Mouse (Mus musculus): Measurements from ENCODE around the gene Rrn3. TPM values are rescaled to one million over a fixed set of nuclear protein-coding genes. Genes with fewer than 3 reads are reported as not detected.

Rrn3 gene
- polyA plus RNA-seq, 2 experiments: 24.2 to 43.1 TPM

DNA sequence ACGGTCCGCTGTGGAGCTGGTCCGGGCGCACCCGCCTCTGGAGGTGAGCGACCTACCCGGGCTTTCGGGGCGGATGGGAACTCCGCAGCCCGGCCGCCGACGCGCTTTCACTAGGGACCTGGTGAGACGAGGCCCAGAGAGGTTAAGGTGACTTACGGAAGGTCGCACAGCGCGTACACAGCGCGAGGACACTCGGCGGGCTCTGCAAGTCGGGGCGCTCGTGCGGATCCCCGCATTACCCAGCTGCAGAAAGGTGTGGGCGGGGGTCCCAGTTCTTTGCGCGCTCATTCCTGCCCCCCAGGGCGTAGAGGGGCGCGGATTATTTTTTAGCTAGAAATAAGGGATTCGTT lies 38.9 kb downstream of the Rrn3 start:
- Histone ChIP-seq H3K36me3 (ENCODE audit: control insufficient read depth, insufficient read depth, low read length) (peaks cover 15% of the 10 kb centered on the region), H3K27me3 (ENCODE audit: control insufficient read depth, insufficient read depth, low read length) (no peaks in the 10 kb centered on the region), H3K4me1 (ENCODE audit: control insufficient read depth, insufficient read depth, low read length) (peaks cover 8% of the 10 kb centered on the region; the same call in 1 of the 2 replicates), H3K4me3 (replicated peaks; ENCODE audit: low read length) (peak overlapping the region; percentile 82), H3K27ac (replicated peaks; ENCODE audit: low read depth, low read length) (peak overlapping the region; percentile 96), H3K9ac (ENCODE audit: low read depth, low read length, severe bottlenecking) (peak overlapping the region; percentile 92), H3K9me3 (ENCODE audit: control insufficient read depth, low read length) (no peaks in the 10 kb centered on the region), H3K4me2 (replicated peaks; ENCODE audit: low read depth, low read length, severe bottlenecking) (peak overlapping the region; percentile 59)
- TF ChIP-seq POLR2A (IDR thresholded peaks at IDR 0.05; ENCODE audit: borderline replicate concordance, extremely low read depth, insufficient read depth, insufficient read length): no peak
- 1% methylated on average over 22 of the region's 36 CpGs for WGBS
- DNase-seq (ENCODE audit: low spot score) (no peak), ATAC-seq (ENCODE audit: low FRiP score, low read depth) (peak; percentile 29)

DNA sequence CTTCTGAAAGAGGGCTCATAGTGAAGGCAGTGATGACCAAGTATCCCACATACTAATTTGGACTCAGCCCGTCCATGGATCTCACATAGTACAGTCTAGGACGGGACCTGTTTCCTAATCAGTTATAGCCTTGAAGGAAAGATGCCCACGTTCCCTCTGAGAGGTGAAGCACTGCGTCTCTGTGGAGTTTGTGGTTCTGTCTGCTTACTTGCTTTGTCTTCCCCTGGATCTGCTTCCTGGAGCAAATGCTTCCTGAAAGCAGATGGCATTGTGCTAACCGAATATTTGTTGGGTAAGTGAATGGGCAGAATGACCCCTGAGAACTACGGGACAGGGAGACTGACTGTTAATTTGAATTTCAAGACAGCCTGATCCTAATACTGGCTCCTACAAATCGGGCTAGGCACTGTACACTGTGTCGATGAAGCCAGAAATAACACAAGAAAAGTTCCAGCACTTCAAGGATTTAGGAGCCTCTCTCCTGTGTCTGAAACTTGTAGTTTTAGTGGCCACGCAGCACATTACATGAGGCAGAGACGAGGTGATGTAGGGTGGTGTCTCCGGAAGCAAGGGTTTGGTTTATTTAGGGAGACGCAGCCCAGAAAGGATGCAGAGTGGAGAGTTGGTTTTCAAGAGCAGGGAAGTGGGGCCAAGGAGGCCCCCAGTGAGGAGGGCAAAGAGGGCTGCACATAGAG lies 39.4 kb downstream of the Rrn3 start:
- H3K9me3 ChIP-seq (ENCODE audit: control insufficient read depth, low read length): no peaks in the 10 kb centered on the region
- no peaks in the 10 kb centered on the region for H3K27me3 ChIP-seq (ENCODE audit: control insufficient read depth, insufficient read depth, low read length)
- ATAC-seq (ENCODE audit: low FRiP score, low read depth) (no peak), DNase-seq (ENCODE audit: low spot score) (no peak)
- H3K9ac ChIP-seq (ENCODE audit: low read depth, low read length, severe bottlenecking): peak overlapping the region; percentile 92
- peak overlapping the region; percentile 82 for H3K4me3 ChIP-seq (replicated peaks; ENCODE audit: low read length)
- WGBS: 32% methylated on average over 12 of the region's 12 CpGs
- peaks cover 8% of the 10 kb centered on the region; the same call in 1 of the 2 replicates for H3K4me1 ChIP-seq (ENCODE audit: control insufficient read depth, insufficient read depth, low read length)
- peak overlapping the region; percentile 59 for H3K4me2 ChIP-seq (replicated peaks; ENCODE audit: low read depth, low read length, severe bottlenecking)
- peak overlapping the region; percentile 96; the same call in 1 of the 2 replicates for H3K27ac ChIP-seq (replicated peaks; ENCODE audit: low read depth, low read length)
- TF ChIP-seq POLR2A (IDR thresholded peaks at IDR 0.05; ENCODE audit: borderline replicate concordance, extremely low read depth, insufficient read depth, insufficient read length): no peak
- peaks cover 9% of the 10 kb centered on the region for H3K36me3 ChIP-seq (ENCODE audit: control insufficient read depth, insufficient read depth, low read length)

DNA sequence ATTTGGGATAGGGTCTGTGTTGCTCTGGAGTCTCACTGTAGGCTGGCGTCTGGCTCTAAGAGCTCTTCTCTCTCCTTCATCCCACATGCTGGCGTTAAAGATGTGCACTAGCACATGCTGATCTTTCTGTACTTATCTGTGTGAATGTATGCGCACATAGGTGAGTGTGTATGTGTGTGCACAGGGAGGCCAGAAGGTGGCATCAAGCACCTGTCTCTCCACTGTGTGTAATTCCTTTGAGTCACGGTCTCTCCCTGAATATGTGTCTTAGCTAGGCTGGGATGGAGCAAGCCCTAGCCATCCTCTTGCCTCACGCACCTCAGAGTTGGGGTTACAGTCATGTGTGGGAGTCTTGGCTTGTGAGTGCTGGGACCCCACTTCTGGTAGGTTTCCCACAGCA lies 40.3 kb downstream of the Rrn3 start:
- no peaks in the 10 kb centered on the region for H3K27me3 ChIP-seq (ENCODE audit: control insufficient read depth, insufficient read depth, low read length)
- no peak overlapping the region for H3K9ac ChIP-seq (ENCODE audit: low read depth, low read length, severe bottlenecking)
- no peaks in the 10 kb centered on the region for H3K9me3 ChIP-seq (ENCODE audit: control insufficient read depth, low read length)
- H3K36me3 ChIP-seq (ENCODE audit: control insufficient read depth, insufficient read depth, low read length): peaks cover 3% of the 10 kb centered on the region; the same call in 1 of the 2 replicates
- no peak overlapping the region for H3K4me3 ChIP-seq (replicated peaks; ENCODE audit: low read length)
- 97% methylated on average over 5 of the region's 5 CpGs for WGBS
- peak overlapping the region; percentile 59; the same call in 1 of the 2 replicates for H3K4me2 ChIP-seq (replicated peaks; ENCODE audit: low read depth, low read length, severe bottlenecking)
- no peak for TF ChIP-seq POLR2A (IDR thresholded peaks at IDR 0.05; ENCODE audit: borderline replicate concordance, extremely low read depth, insufficient read depth, insufficient read length)
- peaks cover 8% of the 10 kb centered on the region; the same call in 1 of the 2 replicates for H3K4me1 ChIP-seq (ENCODE audit: control insufficient read depth, insufficient read depth, low read length)
- DNase-seq (ENCODE audit: low spot score): no peak
- H3K27ac ChIP-seq (replicated peaks; ENCODE audit: low read depth, low read length): no peak overlapping the region
- no peak for ATAC-seq (ENCODE audit: low FRiP score, low read depth)

- 56% methylated on average over 7 of the region's 7 CpGs for WGBS
- Histone ChIP-seq H3K4me2 (replicated peaks; ENCODE audit: low read depth, low read length, severe bottlenecking) (no peak overlapping the region), H3K27me3 (ENCODE audit: control insufficient read depth, insufficient read depth, low read length) (no peaks in the 10 kb centered on the region), H3K9ac (ENCODE audit: low read depth, low read length, severe bottlenecking) (no peak overlapping the region), H3K36me3 (ENCODE audit: control insufficient read depth, insufficient read depth, low read length) (peaks cover 40% of the 10 kb centered on the region), H3K9me3 (ENCODE audit: control insufficient read depth, low read length) (no peaks in the 10 kb centered on the region), H3K27ac (replicated peaks; ENCODE audit: low read depth, low read length) (no peak overlapping the region), H3K4me1 (ENCODE audit: control insufficient read depth, insufficient read depth, low read length) (no peaks in the 10 kb centered on the region), H3K4me3 (replicated peaks; ENCODE audit: low read length) (no peak overlapping the region)
- DNase-seq (ENCODE audit: low spot score) (no peak), ATAC-seq (ENCODE audit: low FRiP score, low read depth) (0 out of 2 replicates have a peak, but pooled peaks have one; percentile 14)
- TF ChIP-seq POLR2A (IDR thresholded peaks at IDR 0.05; ENCODE audit: borderline replicate concordance, extremely low read depth, insufficient read depth, insufficient read length): no peak
Observed at GRCm38 (mm10) chr16:13825781-13826490, 45.4 kb downstream of the Rrn3 start.

DNA sequence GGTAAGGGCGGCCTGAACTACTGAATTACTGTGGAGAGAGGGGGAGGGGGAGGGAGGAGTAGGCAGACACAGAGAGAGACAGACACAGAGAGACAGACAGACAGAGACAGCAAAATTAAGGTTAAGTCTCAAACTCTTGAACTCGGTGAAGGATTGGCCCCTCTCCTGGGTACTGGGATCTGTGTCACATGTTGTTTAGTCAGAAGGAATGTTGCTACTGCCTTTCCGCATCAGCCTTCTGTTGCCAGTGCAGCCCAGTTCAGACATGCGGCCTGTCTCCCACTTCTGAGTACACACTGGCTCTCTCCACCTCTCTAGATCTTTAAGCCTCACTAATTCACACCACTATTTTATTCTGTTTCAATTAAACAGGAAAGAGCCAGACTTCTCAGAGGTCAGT lies 46.0 kb downstream of the Rrn3 start:
- Histone ChIP-seq H3K4me2 (replicated peaks; ENCODE audit: low read depth, low read length, severe bottlenecking) (no peak overlapping the region), H3K4me1 (ENCODE audit: control insufficient read depth, insufficient read depth, low read length) (no peaks in the 10 kb centered on the region), H3K27ac (replicated peaks; ENCODE audit: low read depth, low read length) (no peak overlapping the region), H3K36me3 (ENCODE audit: control insufficient read depth, insufficient read depth, low read length) (peaks cover 46% of the 10 kb centered on the region), H3K9me3 (ENCODE audit: control insufficient read depth, low read length) (no peaks in the 10 kb centered on the region), H3K27me3 (ENCODE audit: control insufficient read depth, insufficient read depth, low read length) (no peaks in the 10 kb centered on the region), H3K9ac (ENCODE audit: low read depth, low read length, severe bottlenecking) (no peak overlapping the region), H3K4me3 (replicated peaks; ENCODE audit: low read length) (no peak overlapping the region)
- TF ChIP-seq POLR2A (IDR thresholded peaks at IDR 0.05; ENCODE audit: borderline replicate concordance, extremely low read depth, insufficient read depth, insufficient read length): no peak
- DNase-seq (ENCODE audit: low spot score) (no peak), ATAC-seq (ENCODE audit: low FRiP score, low read depth) (no peak)
- 73% methylated on average over 4 of the region's 4 CpGs for WGBS

Data from limb, embryonic 14.5 days (tissue).